Mouse (Mus musculus) heart, adult 2 months (tissue): ENCODE data around the gene Nmrk1.

Source experiments
- CTCF ChIP-seq: fragments of 200-600 bp; IDR thresholded peaks from 2 replicates; pipeline ENCODE4 v1.8.1; 2022; ENCODE audit warnings: antibody characterized with exemption, mild to moderate bottlenecking, moderate library complexity
- POLR2A ChIP-seq: fragments of 200-500 bp; IDR thresholded peaks from 2 replicates; pipeline ENCODE4 v1.6.1; 2011; ENCODE audit warnings: mild to moderate bottlenecking, low read depth, low read length, control low read depth; ENCODE audit not compliant: insufficient read depth

DNA sequence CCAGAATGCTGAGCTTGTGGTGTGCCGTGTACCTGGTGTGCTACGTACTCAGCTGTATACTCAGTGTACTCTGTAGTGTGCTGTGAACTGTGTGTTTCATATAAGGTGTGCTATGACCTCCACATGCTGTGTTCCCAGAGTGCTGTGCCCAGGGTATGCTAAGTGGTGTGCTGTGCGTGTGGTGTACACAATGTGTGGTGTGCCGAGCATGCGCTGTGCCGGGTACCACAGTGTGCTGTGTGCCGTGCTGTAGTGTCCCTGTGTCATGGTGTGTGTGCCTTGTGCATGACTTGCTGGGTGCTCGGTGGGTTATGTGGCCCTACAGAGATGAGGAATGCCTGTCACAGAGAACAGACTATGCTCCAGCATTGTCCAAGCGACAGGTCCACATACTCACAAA lies 31.1 kb upstream of the Nmrk1 start:
- TF ChIP-seq CTCF (no peak), POLR2A (no peak)
